Mouse (Mus musculus) neural tube, embryonic 11.5 days (tissue): Measurements from ENCODE around the gene Prkx. TPM values are rescaled to one million over a fixed set of nuclear protein-coding genes. Genes with fewer than 3 reads are reported as not detected.

Source experiments
- ATAC-seq: fragments of 200-750 bp; cut with Nextera tagmentation; 2 replicates; pipeline ENCODE4 v1.8.0; 2017; ENCODE audit warnings: moderate number of reproducible peaks, mild to moderate bottlenecking, moderate TSS enrichment, moderate library complexity; ENCODE audit not compliant: insufficient read depth, low FRiP score, low TSS enrichment
- DNase-seq: peaks from one replicate; pipeline ENCODE4 v3.0.0-alpha.2; 2015; ENCODE audit warnings: low spot score
- H3K27ac ChIP-seq: fragments of 300-500 bp; sonication (generic); 2 replicates; pipeline ENCODE4 v1.5.1; 2014; ENCODE audit warnings: low read depth, mild to moderate bottlenecking, low read length
- H3K27me3 ChIP-seq: fragments of 300-500 bp; sonication (generic); 2 replicates; pipeline ENCODE4 v1.6.1; 2014; ENCODE audit warnings: mild to moderate bottlenecking, low read length, mixed read lengths; ENCODE audit not compliant: control insufficient read depth, insufficient read depth
- H3K36me3 ChIP-seq: fragments of 300-500 bp; sonication (generic); 2 replicates; pipeline ENCODE4 v1.6.1; 2014; ENCODE audit warnings: mild to moderate bottlenecking, low read length, moderate library complexity, mixed read lengths; ENCODE audit not compliant: control insufficient read depth, insufficient read depth
- H3K4me1 ChIP-seq: fragments of 300-500 bp; sonication (generic); 2 replicates; pipeline ENCODE4 v1.6.1; 2014; ENCODE audit warnings: low read length, mixed read lengths; ENCODE audit not compliant: control insufficient read depth, insufficient read depth
- H3K4me2 ChIP-seq: fragments of 300-500 bp; sonication (generic); 2 replicates; pipeline ENCODE4 v1.6.1; 2014; ENCODE audit warnings: low read depth, mild to moderate bottlenecking, moderate library complexity
- H3K4me3 ChIP-seq: fragments of 300-500 bp; sonication (generic); 2 replicates; pipeline ENCODE4 v1.5.1; 2014; ENCODE audit warnings: low read depth, low read length
- H3K9ac ChIP-seq: fragments of 300-500 bp; sonication (generic); 2 replicates; pipeline ENCODE4 v1.6.1; 2014; ENCODE audit warnings: mild to moderate bottlenecking, low read length
- H3K9me3 ChIP-seq: fragments of 300-500 bp; sonication (generic); 2 replicates; pipeline ENCODE4 v1.6.1; 2016; ENCODE audit warnings: low read length; ENCODE audit not compliant: control insufficient read depth
- WGBS: fragments of 180-500 bp; shearing (Covaris S2); extraction: QIAGEN DNeasy Blood & Tissue Kit; methylation state at CpG from one replicate; pipeline ENCODE4 v1.1.7; 2014; 5-methylcytosine and 5-hydroxymethylcytosine counted together
- polyA plus RNA-seq: library from polyadenylated mRNA; unstranded; fragments of >200 nt; fragmentation: Nextera tagmentation; extraction: Ambion mirVana; gene quantifications from 2 replicates; pipeline ENCODE4 v1.2.1, GENCODE M21; 2014

Prkx gene
- polyA plus RNA-seq, 1 experiment from 2014 or later: 21.5 TPM

DNA sequence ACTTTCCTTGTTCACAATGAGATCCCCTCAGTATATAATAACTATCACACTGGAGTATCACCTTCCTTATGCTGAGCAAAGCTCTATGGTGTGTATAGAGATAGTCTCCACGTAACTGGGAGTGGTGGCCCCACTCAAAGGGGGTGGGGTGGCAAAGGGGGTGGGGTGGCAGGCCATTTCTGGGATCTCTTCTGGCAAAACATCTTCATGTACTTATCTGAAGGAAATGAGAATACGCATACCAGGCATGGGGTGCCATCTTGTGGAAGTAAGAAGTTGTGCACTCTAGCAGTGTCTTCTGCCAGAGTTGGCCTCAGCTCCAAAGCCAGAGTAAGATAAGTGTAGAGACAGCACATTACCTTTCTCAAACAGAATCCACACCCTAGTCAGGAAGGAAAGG lies 75.8 kb downstream of the Prkx start:
- 20% methylated on average over 2 of the region's 2 CpGs for WGBS

More for the DNA sequence above, 75.8 kb downstream of the Prkx start:
- Histone ChIP-seq H3K9ac (no peak overlapping the region), H3K27ac (no peak overlapping the region), H3K4me3 (no peak overlapping the region), H3K36me3 (no peaks in the 10 kb centered on the region), H3K27me3 (no peaks in the 10 kb centered on the region), H3K4me1 (no peaks in the 10 kb centered on the region), H3K4me2 (no peak overlapping the region), H3K9me3 (no peaks in the 10 kb centered on the region)
- DNase-seq (peak; percentile 14), ATAC-seq (no peak)

Other genes with a start within 250 kb of the Prkx start
- not detected in 2 replicates for gene Pbsn, start 57.3 kb upstream of the Prkx start, polyA plus RNA-seq
- gene Gm14744, start 68.5 kb upstream of the Prkx start, polyA plus RNA-seq: not detected in 2 replicates
- gene 5430402E10Rik, start 128.8 kb upstream of the Prkx start, polyA plus RNA-seq: not detected in 2 replicates